Mouse (Mus musculus): ENCODE data around the gene Aco1. TPM values are rescaled to one million over a fixed set of nuclear protein-coding genes. Genes with fewer than 3 reads are reported as not detected.

Gene Aco1
- total RNA-seq, 2 experiments from 2014 or later: 13.1 to 15.1 TPM

Other genes starting within 250 kb of the Aco1 start
- 1 to 10 TPM; 1.6 to 2.8 TPM for gene Ddx58, start 96.7 kb downstream of the Aco1 start, total RNA-seq (2021)
- gene Smim27, start 126.5 kb downstream of the Aco1 start, total RNA-seq (2021): 10 to 100 TPM; 45.8 to 47.7 TPM
- 1 to 10 TPM; 7.2 to 7.7 TPM for gene Topors, start 126.8 kb downstream of the Aco1 start, total RNA-seq (2021)
- gene Ndufb6, start 136.3 kb downstream of the Aco1 start, total RNA-seq (2021): 100 to 1,000 TPM; 251 to 279 TPM